Mouse (Mus musculus) kidney, postnatal 4 days (tissue): ENCODE data around the gene Shq1.

ENCODE experiments used
- DNase-seq, 2 experiments: peaks; one replicate each; pipeline ENCODE4 v3.0.0; 2021; ENCODE audit warnings: mixed read lengths in 2 of 2

The Shq1 gene

GRCm38 (mm10) chr6:100667644-100668043 is 3.3 kb downstream of the Shq1 start:
- DNase-seq, result peak in 1 of 2 experiments; percentile 18

- DNase-seq, result no peak
These were observed 8.7 kb downstream of the Shq1 start for GRCm38 (mm10) chr6:100662224-100662623.

GRCm38 (mm10) chr6:100660395-100660794 is 10.6 kb downstream of the Shq1 start:
- no peak for DNase-seq

GRCm38 (mm10) chr6:100652535-100652934 is 18.4 kb downstream of the Shq1 start:
- no peak for DNase-seq

- peak in 1 of 2 experiments; percentile 21 for DNase-seq
These were observed 23.8 kb downstream of the Shq1 start for GRCm38 (mm10) chr6:100647196-100647595.

GRCm38 (mm10) chr6:100645469-100646201 is 25.3 kb downstream of the Shq1 start:
- DNase-seq, result peak; percentile 60 to 66

- no peak for DNase-seq
These were observed 26.3 kb downstream of the Shq1 start for GRCm38 (mm10) chr6:100644631-100645030.

- no peak for DNase-seq
These were observed 28.2 kb downstream of the Shq1 start for GRCm38 (mm10) chr6:100642786-100643185.

GRCm38 (mm10) chr6:100640591-100640990 is 30.4 kb downstream of the Shq1 start:
- DNase-seq, result no peak

- no peak for DNase-seq
These were observed 41.9 kb downstream of the Shq1 start for GRCm38 (mm10) chr6:100629086-100629485.

GRCm38 (mm10) chr6:100628223-100628622 is 42.7 kb downstream of the Shq1 start:
- DNase-seq, result no peak

GRCm38 (mm10) chr6:100623922-100624321 is 47.0 kb downstream of the Shq1 start:
- DNase-seq, result no peak

- DNase-seq, result peak in 1 of 2 experiments; percentile 13
These were observed 48.0 kb downstream of the Shq1 start for GRCm38 (mm10) chr6:100622861-100623507.

GRCm38 (mm10) chr6:100620411-100620810 is 50.5 kb downstream of the Shq1 start:
- DNase-seq, result no peak

- no peak for DNase-seq
These were observed 51.6 kb downstream of the Shq1 start for GRCm38 (mm10) chr6:100619309-100619708.

- no peak for DNase-seq
These were observed 54.8 kb downstream of the Shq1 start for GRCm38 (mm10) chr6:100616133-100616532.

GRCm38 (mm10) chr6:100613593-100614267 is 57.2 kb downstream of the Shq1 start:
- no peak for DNase-seq

- no peak for DNase-seq
These were observed 59.9 kb downstream of the Shq1 start for GRCm38 (mm10) chr6:100610897-100611575.

GRCm38 (mm10) chr6:100610182-100610581 is 60.8 kb downstream of the Shq1 start:
- DNase-seq, result peak; percentile 12 to 14

- DNase-seq, result no peak
These were observed 61.7 kb downstream of the Shq1 start for GRCm38 (mm10) chr6:100609256-100609655.

- peak; percentile 27 to 51 for DNase-seq
These were observed 62.5 kb downstream of the Shq1 start for GRCm38 (mm10) chr6:100608429-100608828.

- no peak for DNase-seq
These were observed 64.2 kb downstream of the Shq1 start for GRCm38 (mm10) chr6:100606805-100607204.

GRCm38 (mm10) chr6:100603702-100604101 is 67.3 kb downstream of the Shq1 start:
- DNase-seq, result no peak
